Mouse (Mus musculus): Measurements from ENCODE around the gene Cyp4a10. TPM values are rescaled to one million over a fixed set of nuclear protein-coding genes. Genes with fewer than 3 reads are reported as not detected.

Gene Cyp4a10
- total RNA-seq, 2 experiments from 2014 or later, result not detected

Other genes with a start within 250 kb of the Cyp4a10 start
- gene Cyp4a12a, start 219.2 kb upstream of the Cyp4a10 start, total RNA-seq (2015), result not detected in 2 replicates
- not detected in 2 replicates for gene Cyp4a12a, start 219.2 kb upstream of the Cyp4a10 start, total RNA-seq (2017)
- gene Cyp4a12b, start 106.6 kb upstream of the Cyp4a10 start, total RNA-seq (2015), result not detected in 2 replicates
- gene Cyp4a12b, start 106.6 kb upstream of the Cyp4a10 start, total RNA-seq (2017), result not detected in 2 replicates
- not detected in 2 replicates for gene Cyp4a30b, start 65.7 kb upstream of the Cyp4a10 start, total RNA-seq (2015)
- gene Cyp4a30b, start 65.7 kb upstream of the Cyp4a10 start, total RNA-seq (2017), result not detected in 2 replicates
- gene Cyp4a14, start 22.1 kb upstream of the Cyp4a10 start, total RNA-seq (2015), result not detected in 2 replicates
- gene Cyp4a14, start 22.1 kb upstream of the Cyp4a10 start, total RNA-seq (2017), result not detected in 2 replicates
- not detected in 2 replicates for gene Cyp4a31, start 45.4 kb downstream of the Cyp4a10 start, total RNA-seq (2015)
- gene Cyp4a31, start 45.4 kb downstream of the Cyp4a10 start, total RNA-seq (2017), result not detected in 2 replicates
- gene Cyp4a32, start 82.7 kb downstream of the Cyp4a10 start, total RNA-seq (2015), result not detected in 2 replicates
- gene Cyp4a32, start 82.7 kb downstream of the Cyp4a10 start, total RNA-seq (2017), result not detected in 2 replicates
- not detected in 2 replicates for gene Cyp4b1, start 129.5 kb downstream of the Cyp4a10 start, total RNA-seq (2015)
- gene Cyp4b1, start 129.5 kb downstream of the Cyp4a10 start, total RNA-seq (2017), result not detected in 2 replicates
- gene Efcab14, start 219.5 kb downstream of the Cyp4a10 start, total RNA-seq (2015), result 59.8 and 64.1 TPM in 2 replicates
- gene Efcab14, start 219.5 kb downstream of the Cyp4a10 start, total RNA-seq (2017), result 19.9 and 32.8 TPM in 2 replicates